Comparison of ENCODE assay signal across 8 mouse cellular contexts in the genomic region with DNA sequence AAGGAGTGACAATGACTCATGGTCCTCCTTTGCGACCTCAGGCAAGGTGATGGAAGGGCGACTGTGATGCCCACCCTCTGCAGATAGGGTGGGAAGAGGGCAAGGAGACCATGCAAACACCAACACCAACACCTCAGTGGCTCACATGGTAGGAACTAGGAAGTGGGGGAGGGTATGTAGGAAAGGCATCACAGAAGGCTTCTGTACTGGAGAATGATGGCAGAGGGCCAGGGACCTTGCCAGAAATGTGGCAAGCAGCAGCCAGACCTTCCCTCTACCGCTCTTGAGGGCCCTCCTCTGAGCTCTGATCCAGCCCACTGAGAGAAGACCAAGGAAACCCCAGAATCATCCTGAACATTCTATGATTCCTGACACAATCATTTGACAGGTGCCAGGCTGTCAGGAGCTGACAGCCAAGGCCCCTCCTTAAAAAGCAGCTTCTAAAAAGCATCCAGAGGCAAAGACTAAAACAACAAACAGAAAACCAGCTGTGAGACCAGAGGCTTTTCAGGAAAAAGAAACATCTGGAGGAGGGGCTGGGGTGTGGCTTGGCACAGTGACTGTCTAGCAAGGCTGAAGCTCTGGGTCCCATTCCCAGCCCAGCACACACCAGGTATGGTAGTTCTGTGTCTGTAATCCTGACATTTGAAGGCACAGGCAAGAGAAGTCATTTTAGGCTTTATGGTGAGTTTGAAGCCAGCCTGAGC. TPM values are rescaled to one million over a fixed set of nuclear protein-coding genes. Genes with fewer than 3 reads are reported as not detected.
DNase-seq lines count a peak whose midpoint lies in the region; ATAC-seq and TF ChIP-seq lines count a peak whose summit lies in the region.

No protein-coding gene starts in this region.

- no peak overlapping the region for H3K9ac ChIP-seq in midbrain, embryonic 14.5 days (replicated peaks; ENCODE audit: low read length)
- no peak overlapping the region for H3K9ac ChIP-seq in midbrain, embryonic 16.5 days (ENCODE audit: low read depth, low read length)
- H3K9ac ChIP-seq in heart, embryonic 11.5 days (ENCODE audit: low read depth, low read length): no peak overlapping the region
- no peak overlapping the region for H3K9ac ChIP-seq in lung, embryonic 14.5 days

- no peaks in the 10 kb centered on the region for H3K9me3 ChIP-seq in midbrain, embryonic 14.5 days (ENCODE audit: control insufficient read depth, low read length)
- no peaks in the 10 kb centered on the region for H3K9me3 ChIP-seq in midbrain, embryonic 16.5 days (replicated peaks; ENCODE audit: control insufficient read depth, low read length, poor library complexity, severe bottlenecking)
- no peaks in the 10 kb centered on the region for H3K9me3 ChIP-seq in heart, embryonic 11.5 days (replicated peaks; ENCODE audit: control insufficient read depth, low read length)
- no peaks in the 10 kb centered on the region for H3K9me3 ChIP-seq in lung, embryonic 14.5 days (ENCODE audit: low read depth, low read length)

- H3K36me3 ChIP-seq in midbrain, embryonic 14.5 days (ENCODE audit: control insufficient read depth, insufficient read depth, low read length): no peaks in the 10 kb centered on the region
- H3K36me3 ChIP-seq in midbrain, embryonic 16.5 days (ENCODE audit: control insufficient read depth, insufficient read depth, low read length): no peaks in the 10 kb centered on the region
- H3K36me3 ChIP-seq in heart, embryonic 11.5 days (ENCODE audit: control insufficient read depth, insufficient read depth, low read length): no peaks in the 10 kb centered on the region
- H3K36me3 ChIP-seq in lung, embryonic 14.5 days (ENCODE audit: insufficient read depth): no peaks in the 10 kb centered on the region

- peak; percentile 62 for DNase-seq in midbrain, embryonic 14.5 days
- peak; percentile 49 to 53 for DNase-seq in cerebellum, adult 18-20 months
- DNase-seq in kidney, postnatal 10 days: peak; percentile 79
- DNase-seq in lung, embryonic 14.5 days: peak; percentile 91
- DNase-seq in spleen, postnatal 36 days (ENCODE audit: low spot score in 2 of 2): no peak
- no peak for DNase-seq in embryo, embryonic 10 days (ENCODE audit: low spot score)

- no peak overlapping the region for H3K4me2 ChIP-seq in midbrain, embryonic 14.5 days (ENCODE audit: low read length)
- H3K4me2 ChIP-seq in midbrain, embryonic 16.5 days (ENCODE audit: low read length): no peak overlapping the region
- H3K4me2 ChIP-seq in heart, embryonic 11.5 days: no peak overlapping the region
- H3K4me2 ChIP-seq in lung, embryonic 14.5 days: no peak overlapping the region; the same call in 1 of the 2 replicates

- WGBS in midbrain, embryonic 14.5 days: 77% methylated on average over 3 of the region's 3 CpGs
- 77% methylated on average over 3 of the region's 3 CpGs for WGBS in midbrain, embryonic 16.5 days
- 48% methylated on average over 3 of the region's 3 CpGs for WGBS in heart, embryonic 11.5 days (ENCODE audit: insufficient replicate concordance)
- 43% methylated on average over 3 of the region's 3 CpGs for WGBS in lung, embryonic 14.5 days

- no peaks in the 10 kb centered on the region for H3K27me3 ChIP-seq in midbrain, embryonic 14.5 days (ENCODE audit: control insufficient read depth, insufficient read depth, low read length)
- H3K27me3 ChIP-seq in midbrain, embryonic 16.5 days (ENCODE audit: control insufficient read depth, insufficient read depth, low read depth, low read length): no peaks in the 10 kb centered on the region
- no peaks in the 10 kb centered on the region for H3K27me3 ChIP-seq in heart, embryonic 11.5 days (ENCODE audit: control insufficient read depth, insufficient read depth, low read length)
- no peaks in the 10 kb centered on the region for H3K27me3 ChIP-seq in lung, embryonic 14.5 days (ENCODE audit: insufficient read depth, low read length)

- TF ChIP-seq CTCF in lung, embryonic 14.5 days (IDR thresholded peaks at IDR 0.05; ENCODE audit: low read depth): 0 out of 2 replicates have a peak, but pooled peaks have one; percentile 10

- H3K4me1 ChIP-seq in midbrain, embryonic 14.5 days (ENCODE audit: control insufficient read depth, insufficient read depth, low read length): peaks cover 3% of the 10 kb centered on the region; the same call in 1 of the 2 replicates
- H3K4me1 ChIP-seq in midbrain, embryonic 16.5 days (ENCODE audit: control insufficient read depth, insufficient read depth, low read length): no peaks in the 10 kb centered on the region
- H3K4me1 ChIP-seq in heart, embryonic 11.5 days (ENCODE audit: control insufficient read depth, insufficient read depth, low read length): peaks cover 35% of the 10 kb centered on the region
- peaks cover 23% of the 10 kb centered on the region for H3K4me1 ChIP-seq in lung, embryonic 14.5 days (ENCODE audit: insufficient read depth)

- no peak overlapping the region for H3K27ac ChIP-seq in midbrain, embryonic 14.5 days (replicated peaks; ENCODE audit: low read depth, low read length)
- H3K27ac ChIP-seq in midbrain, embryonic 16.5 days (ENCODE audit: low read length): no peak overlapping the region
- peak overlapping the region; percentile 22; the same call in 1 of the 2 replicates for H3K27ac ChIP-seq in heart, embryonic 11.5 days (ENCODE audit: low read depth, low read length)
- peak overlapping the region; percentile 28 for H3K27ac ChIP-seq in lung, embryonic 14.5 days (ENCODE audit: low read depth)

- ATAC-seq in midbrain, embryonic 14.5 days (ENCODE audit: low FRiP score, low TSS enrichment): no peak
- ATAC-seq in midbrain, embryonic 16.5 days: no peak
- no peak; the same call in 1 of the 2 replicates for ATAC-seq in heart, embryonic 11.5 days (replicated peaks; ENCODE audit: insufficient number of reproducible peaks, low FRiP score, low TSS enrichment)
- peak; percentile 71 for ATAC-seq in lung, embryonic 14.5 days (ENCODE audit: insufficient read depth)

- H3K4me3 ChIP-seq in midbrain, embryonic 14.5 days (replicated peaks; ENCODE audit: low read depth, low read length): no peak overlapping the region
- H3K4me3 ChIP-seq in midbrain, embryonic 16.5 days (ENCODE audit: low read depth, low read length): no peak overlapping the region
- no peak overlapping the region for H3K4me3 ChIP-seq in heart, embryonic 11.5 days (ENCODE audit: low read depth, low read length)
- no peak overlapping the region for H3K4me3 ChIP-seq in lung, embryonic 14.5 days (ENCODE audit: low read depth, low read length)

RNA-seq across cellular contexts. Expression of gene 1810010D01Rik, which starts 13.3 kb away (rescaled TPM):
- 0.33 TPM in 1 of 2 replicates, not detected in the other for polyA plus RNA-seq in midbrain, embryonic 14.5 days (2014; fragmentation: Nextera tagmentation; extraction: Ambion mirVana)
- polyA plus RNA-seq in midbrain, embryonic 16.5 days (2015; fragmentation: Nextera tagmentation; extraction: Ambion mirVana): 0.36 TPM in 1 of 2 replicates, not detected in the other
- not detected in 2 replicates for polyA plus RNA-seq in heart, embryonic 11.5 days (2014; fragmentation: Nextera tagmentation; extraction: Ambion mirVana)
- polyA plus RNA-seq in lung, embryonic 14.5 days (2014; fragmentation: Nextera tagmentation; extraction: Ambion mirVana): 0.58 and 0.93 TPM in 2 replicates

Comparison
In these comparisons a context has a peak if more than half of its experiments do, and no peak if none do; other contexts are left out.
1. DNase-seq: peak in midbrain, embryonic 14.5 days (single experiment), cerebellum, adult 18-20 months (2 of 2), kidney, postnatal 10 days (single experiment) and lung, embryonic 14.5 days (single experiment); none in spleen, postnatal 36 days (0 of 2) and embryo, embryonic 10 days (single experiment).
2. H3K27ac ChIP-seq: peak in heart, embryonic 11.5 days (single experiment) and lung, embryonic 14.5 days (single experiment); none in midbrain, embryonic 14.5 days (single experiment) and midbrain, embryonic 16.5 days (single experiment).